Mouse (Mus musculus) cortical plate, adult 2 months (tissue): ENCODE measurements around the gene Bmt2.

ENCODE experiments used
- CTCF ChIP-seq: fragments of 200-500 bp; IDR thresholded peaks from 2 replicates; pipeline ENCODE4 v1.5.1; 2011; ENCODE audit warnings: mild to moderate bottlenecking, control low read depth, low read length; ENCODE audit not compliant: insufficient read depth; ENCODE audit errors: extremely low read depth
- POLR2A ChIP-seq: fragments of 200-500 bp; IDR thresholded peaks from 2 replicates; pipeline ENCODE4 v1.6.1; 2011; ENCODE audit warnings: mild to moderate bottlenecking, low read length, control low read depth; ENCODE audit not compliant: insufficient read depth; ENCODE audit errors: extremely low read depth

- no peak for TF ChIP-seq CTCF
- no peak for TF ChIP-seq POLR2A
These were observed 66.9 kb downstream of the Bmt2 start for GRCm38 (mm10) chr6:13610869-13611268.
